Mouse (Mus musculus) kidney, postnatal 0 days (tissue): ENCODE data around the gene Mdm4. TPM values are rescaled to one million over a fixed set of nuclear protein-coding genes. Genes with fewer than 3 reads are reported as not detected.

Experiments
- ATAC-seq: fragments of 200-750 bp; cut with Nextera tagmentation; replicated peaks from 2 replicates; pipeline ENCODE4 v1.8.0; 2017; ENCODE audit warnings: low read depth, moderate number of reproducible peaks, moderate TSS enrichment, moderate library complexity; ENCODE audit not compliant: low FRiP score
- DNase-seq: peaks from one replicate; pipeline ENCODE4 v3.0.0-alpha.2; 2016; ENCODE audit warnings: low spot score
- H3K27ac ChIP-seq: fragments of 300-500 bp; sonication (generic); 2 replicates; pipeline ENCODE4 v1.5.1; 2014; ENCODE audit warnings: mild to moderate bottlenecking
- H3K27me3 ChIP-seq: fragments of 300-500 bp; sonication (generic); 2 replicates; pipeline ENCODE4 v1.6.1; 2014; ENCODE audit warnings: low read length, mixed read lengths; ENCODE audit not compliant: insufficient read depth
- H3K36me3 ChIP-seq: fragments of 300-500 bp; sonication (generic); 2 replicates; pipeline ENCODE4 v1.6.1; 2014; ENCODE audit warnings: low read length, mixed read lengths; ENCODE audit not compliant: insufficient read depth
- H3K4me1 ChIP-seq: fragments of 300-500 bp; sonication (generic); replicated peaks from 2 replicates; pipeline ENCODE4 v1.6.1; 2014; ENCODE audit warnings: antibody characterized with exemption, low read length, mixed read lengths; ENCODE audit not compliant: insufficient read depth
- H3K4me2 ChIP-seq: fragments of 300-500 bp; sonication (generic); 2 replicates; pipeline ENCODE4 v1.6.1; 2014; ENCODE audit warnings: mild to moderate bottlenecking, low read length, moderate library complexity, mixed read lengths
- H3K4me3 ChIP-seq: fragments of 300-500 bp; sonication (generic); replicated peaks from 2 replicates; pipeline ENCODE4 v1.5.1; 2014; ENCODE audit warnings: low read depth, low read length
- H3K9ac ChIP-seq: fragments of 300-500 bp; sonication (generic); 2 replicates; pipeline ENCODE4 v1.6.1; 2014; ENCODE audit warnings: low read depth, low read length
- H3K9me3 ChIP-seq: fragments of 300-500 bp; sonication (generic); replicated peaks from 2 replicates; pipeline ENCODE4 v1.6.1; 2016; ENCODE audit warnings: low read length, inconsistent platforms, mixed read lengths
- CTCF ChIP-seq: IDR thresholded peaks from 2 replicates; pipeline ENCODE4 v1.5.1; 2016; ENCODE audit warnings: antibody characterized with exemption, low read depth, mild to moderate bottlenecking, moderate library complexity
- WGBS: fragments of 180-500 bp; shearing (Covaris S2); extraction: QIAGEN DNeasy Blood & Tissue Kit; methylation state at CpG from one replicate; pipeline ENCODE4 v1.1.7; 2014; 5-methylcytosine and 5-hydroxymethylcytosine counted together
- polyA plus RNA-seq: library from polyadenylated mRNA; unstranded; fragments of >200 nt; fragmentation: Nextera tagmentation; extraction: Ambion mirVana; gene quantifications from 2 replicates; pipeline ENCODE4 v1.2.1, GENCODE M21; 2015

Gene Mdm4
- polyA plus RNA-seq, result 16.7 and 17.5 TPM in 2 replicates

DNA sequence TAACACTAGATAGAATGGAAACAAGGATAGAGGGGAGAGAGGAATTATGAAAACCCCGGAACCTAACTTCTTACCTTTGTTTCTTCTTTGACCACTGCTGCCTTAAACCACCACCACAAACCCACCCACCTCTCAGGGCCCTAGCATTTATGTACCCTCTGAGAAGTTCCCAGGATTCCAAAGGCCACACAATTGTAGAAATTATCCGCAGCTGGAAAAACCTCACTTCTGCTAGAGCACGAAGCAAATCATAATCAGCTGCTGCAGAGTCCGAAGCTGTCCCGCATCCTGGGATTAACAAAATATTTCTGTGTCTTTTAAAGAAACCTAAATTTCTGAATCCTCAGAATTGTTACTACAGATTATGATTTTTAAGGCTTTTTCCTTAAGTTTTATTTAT lies at the start of gene Mdm4:
Gene Mdm4, minus strand, starts transcription at position 101 of the 400 bp plus-strand sequence.
- Histone ChIP-seq H3K4me3 (no peak within 1 kb of the TSS), H3K4me1 (no peaks in the 10 kb centered on the region), H3K36me3 (no peaks in the 10 kb centered on the region), H3K9me3 (no peaks in the 10 kb centered on the region), H3K27me3 (no peaks in the 10 kb centered on the region), H3K9ac (no peak within 1 kb of the TSS), H3K4me2 (no peak within 1 kb of the TSS), H3K27ac (no peak within 1 kb of the TSS)
- DNase-seq, result no peak
- 97% methylated on average over 5 of the region's 5 CpGs for WGBS
- ATAC-seq, result no peak
- TF ChIP-seq CTCF, result no peak

DNA sequence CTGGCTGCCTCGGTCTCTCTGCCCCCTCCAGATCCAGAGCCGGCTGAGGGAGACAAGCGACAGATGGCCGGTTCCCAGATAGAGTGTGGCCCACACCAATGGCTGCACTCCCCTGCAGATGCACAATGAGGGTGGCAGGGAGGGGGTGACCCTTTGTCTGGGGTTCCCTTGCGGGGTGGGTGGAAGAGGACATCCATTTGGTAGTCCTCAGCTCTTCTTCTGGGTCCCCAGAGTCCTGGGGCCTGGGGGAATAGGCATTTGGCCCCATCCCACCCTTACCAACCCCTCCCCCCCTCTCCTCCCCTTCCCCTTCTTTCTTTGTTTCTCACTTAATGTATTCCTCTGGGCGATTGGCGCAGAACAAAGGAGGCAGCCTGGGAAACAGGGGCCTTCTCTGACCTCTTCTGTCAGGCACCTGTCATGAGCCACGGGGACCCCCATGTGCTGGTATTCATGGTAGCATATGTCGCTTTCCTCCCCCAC lies 49.8 kb upstream of the Mdm4 start:
- no peak overlapping the region for H3K4me3 ChIP-seq
- H3K4me1 ChIP-seq, result peaks cover 7% of the 10 kb centered on the region
- ATAC-seq, result no peak
- no peak overlapping the region for H3K27ac ChIP-seq
- no peak for TF ChIP-seq CTCF
- 64% methylated on average over 9 of the region's 9 CpGs for WGBS
- no peaks in the 10 kb centered on the region for H3K27me3 ChIP-seq
- no peak overlapping the region for H3K4me2 ChIP-seq
- no peaks in the 10 kb centered on the region for H3K36me3 ChIP-seq
- no peak for DNase-seq
- no peak overlapping the region for H3K9ac ChIP-seq
- no peaks in the 10 kb centered on the region for H3K9me3 ChIP-seq

DNA sequence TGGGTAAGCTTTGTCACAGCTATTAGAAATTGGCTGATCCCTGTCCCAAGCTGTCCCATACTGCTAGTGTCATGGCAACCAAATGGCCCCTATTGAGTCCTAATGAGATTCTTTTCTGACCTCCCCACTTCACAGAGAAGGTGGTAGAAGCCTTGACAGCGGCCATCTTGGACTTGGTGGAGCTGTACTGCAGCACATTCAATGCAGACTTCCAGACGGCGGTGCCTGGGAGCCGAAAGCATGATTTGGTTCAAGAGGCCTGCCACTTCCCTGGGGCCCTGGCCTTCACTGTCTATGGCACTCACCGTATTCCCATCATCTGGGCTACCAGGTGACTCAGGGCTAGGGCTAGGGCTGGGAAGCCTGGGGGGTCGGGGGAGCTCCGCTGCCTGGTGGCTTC lies 49.1 kb upstream of the Mdm4 start:
- H3K27ac ChIP-seq, result no peak overlapping the region
- peaks cover 4% of the 10 kb centered on the region; the same call in 1 of the 2 replicates for H3K4me1 ChIP-seq
- H3K4me3 ChIP-seq, result no peak overlapping the region
- no peak for TF ChIP-seq CTCF
- no peaks in the 10 kb centered on the region for H3K9me3 ChIP-seq
- H3K36me3 ChIP-seq, result no peaks in the 10 kb centered on the region
- no peak for ATAC-seq
- no peaks in the 10 kb centered on the region for H3K27me3 ChIP-seq
- no peak overlapping the region for H3K9ac ChIP-seq
- 96% methylated on average over 7 of the region's 7 CpGs for WGBS
- no peak for DNase-seq
- no peak overlapping the region for H3K4me2 ChIP-seq

DNA sequence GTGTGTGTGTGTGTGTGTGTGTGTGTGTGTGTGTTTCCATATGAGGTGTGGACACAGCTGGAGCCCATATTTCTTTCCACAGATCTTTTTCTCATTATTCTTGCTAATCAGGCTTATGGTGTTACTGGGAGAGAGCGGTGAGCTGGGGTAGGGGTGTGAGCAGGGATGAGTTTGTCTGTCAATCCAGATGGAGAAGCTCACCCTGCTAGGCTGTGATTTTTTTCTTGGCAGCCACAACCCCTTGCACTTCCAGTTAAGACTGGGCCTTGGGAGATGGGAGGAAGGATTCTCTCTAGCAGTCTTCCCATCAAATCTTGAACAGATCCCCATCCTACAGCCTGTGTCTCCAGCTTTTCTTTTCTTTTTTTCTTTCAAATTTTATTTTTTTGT lies 48.0 kb upstream of the Mdm4 start:
- DNase-seq (peak; percentile 43), ATAC-seq (no peak)
- H3K4me3 ChIP-seq, result no peak overlapping the region
- H3K27me3 ChIP-seq, result no peaks in the 10 kb centered on the region
- TF ChIP-seq CTCF, result no peak
- H3K9me3 ChIP-seq, result no peaks in the 10 kb centered on the region
- H3K4me1 ChIP-seq, result no peaks in the 10 kb centered on the region; the same call in 1 of the 2 replicates
- no peaks in the 10 kb centered on the region for H3K36me3 ChIP-seq
- H3K27ac ChIP-seq, result no peak overlapping the region
- no peak overlapping the region for H3K4me2 ChIP-seq
- WGBS, result 61% methylated on average over 1 of the region's 1 CpGs
- H3K9ac ChIP-seq, result no peak overlapping the region

DNA sequence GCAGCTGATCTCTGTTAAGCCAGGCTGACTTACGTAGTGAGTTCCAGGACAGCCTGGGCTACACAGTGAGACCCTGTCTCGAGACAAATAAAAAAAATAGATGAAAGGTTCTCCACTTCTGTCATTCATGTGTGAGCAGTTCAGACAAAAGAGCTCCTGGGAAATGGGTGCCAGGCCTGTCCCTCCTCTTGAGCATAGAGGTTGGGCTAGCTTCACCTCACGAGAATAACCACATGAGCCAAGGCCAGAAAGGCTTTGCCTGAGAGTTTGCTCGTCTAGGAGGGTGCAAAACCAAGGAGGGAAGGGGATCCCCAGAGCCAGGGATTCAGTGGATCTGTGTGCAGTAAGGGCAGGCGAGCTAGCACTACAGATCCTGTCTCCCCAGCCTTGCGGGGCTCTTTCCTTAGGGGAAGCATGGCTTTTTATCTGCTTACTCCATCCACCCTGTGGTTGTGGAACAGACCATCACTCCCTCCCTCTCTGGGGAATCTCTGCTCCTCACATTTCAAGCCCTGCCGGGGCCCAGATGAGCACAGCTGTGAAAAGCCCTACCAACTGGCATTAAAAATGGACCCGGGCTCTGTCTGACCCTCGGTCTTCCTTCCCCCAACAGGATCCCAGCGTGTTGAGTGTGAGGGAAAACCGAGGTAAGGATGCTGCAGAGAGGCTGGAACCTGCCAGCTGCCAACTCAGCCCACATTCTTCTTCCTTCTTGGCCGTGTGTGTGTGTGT lies 47.4 kb upstream of the Mdm4 start:
- Histone ChIP-seq H3K4me2 (no peak overlapping the region), H3K27ac (no peak overlapping the region), H3K4me1 (no peaks in the 10 kb centered on the region; the same call in 1 of the 2 replicates), H3K9ac (no peak overlapping the region; the same call in 1 of the 2 replicates), H3K4me3 (no peak overlapping the region), H3K27me3 (no peaks in the 10 kb centered on the region), H3K9me3 (no peaks in the 10 kb centered on the region), H3K36me3 (no peaks in the 10 kb centered on the region)
- TF ChIP-seq CTCF, result no peak
- ATAC-seq (no peak), DNase-seq (peak; percentile 55)
- 56% methylated on average over 12 of the region's 12 CpGs for WGBS

DNA sequence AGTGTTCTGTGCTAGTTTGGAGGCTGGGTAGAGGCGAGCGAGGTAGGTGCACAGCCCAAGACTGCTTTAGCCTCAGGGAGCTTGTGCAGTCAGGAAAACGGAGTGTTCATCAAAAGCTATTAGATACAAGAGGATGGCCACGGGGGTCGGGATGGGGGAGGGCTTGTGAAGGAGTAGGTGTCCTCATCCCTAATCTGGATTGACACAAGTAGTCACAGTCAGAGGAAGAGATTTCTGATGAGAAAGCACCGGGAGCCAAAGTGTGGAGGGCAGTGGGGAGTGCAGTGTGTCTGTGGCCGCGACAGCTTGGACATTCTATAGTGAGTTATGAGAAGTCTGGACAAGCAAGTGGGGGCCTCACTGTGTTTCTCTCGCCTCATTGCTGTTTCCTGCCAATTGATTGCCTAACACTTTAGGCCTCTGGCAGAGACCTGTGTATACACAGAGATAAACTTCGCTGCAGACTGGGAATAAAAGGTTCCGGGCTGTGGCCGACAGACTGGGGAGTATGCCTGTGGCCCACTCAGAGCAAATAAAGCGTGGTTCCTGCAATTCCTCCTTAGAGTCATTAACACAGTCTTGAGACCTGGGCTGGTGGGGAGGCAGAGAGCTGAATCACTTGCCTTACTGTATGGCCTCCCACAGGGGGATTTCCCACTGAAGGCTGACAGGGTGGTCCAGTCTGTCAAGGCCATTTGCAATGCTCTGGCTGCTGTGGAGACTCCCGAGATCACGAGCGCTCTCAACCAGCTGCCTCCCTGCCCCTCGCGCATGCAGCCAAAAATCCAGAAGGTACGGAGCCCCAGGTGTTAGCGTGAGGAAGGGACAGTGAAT lies 46.5 kb upstream of the Mdm4 start:
- TF ChIP-seq CTCF, result no peak
- Histone ChIP-seq H3K9ac (no peak overlapping the region), H3K36me3 (no peaks in the 10 kb centered on the region), H3K4me1 (no peaks in the 10 kb centered on the region; the same call in 1 of the 2 replicates), H3K27me3 (no peaks in the 10 kb centered on the region), H3K9me3 (no peaks in the 10 kb centered on the region), H3K4me3 (no peak overlapping the region), H3K27ac (no peak overlapping the region), H3K4me2 (no peak overlapping the region)
- peak; percentile 71 for DNase-seq
- WGBS, result 31% methylated on average over 20 of the region's 20 CpGs
- ATAC-seq, result peak; percentile 26; the same call in 1 of the 2 replicates
